In the genomic region with DNA sequence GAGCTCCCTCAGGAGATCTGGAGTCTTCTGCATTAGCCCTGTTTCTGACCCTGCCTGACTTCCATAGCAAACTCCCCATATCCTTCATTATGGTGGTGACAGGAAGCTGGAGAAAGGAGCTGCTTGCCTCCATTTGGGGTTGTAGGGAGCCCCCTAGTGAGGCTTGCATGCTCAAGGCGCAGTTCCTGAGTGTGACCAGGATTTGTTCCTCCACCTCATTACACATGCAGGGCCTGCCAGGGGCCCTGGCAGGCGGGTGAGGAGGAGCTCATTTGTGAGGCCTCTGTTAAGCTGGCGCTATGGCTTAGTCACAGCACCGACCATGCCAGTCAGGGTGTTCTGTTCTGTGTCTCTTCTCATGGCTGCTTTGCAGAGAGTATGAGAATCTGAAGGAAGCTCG, we compare ENCODE assay signal across 9 mouse cellular contexts. TPM values are rescaled to one million over a fixed set of nuclear protein-coding genes. Genes with fewer than 3 reads are reported as not detected.
A peak's percentile ranks its signal among the peaks of the same experiment; 100 is the strongest.
DNase-seq lines count a peak whose midpoint lies in the region; ATAC-seq and TF ChIP-seq lines count a peak whose summit lies in the region.
"Had no signal": no experiment of that assay in that cellular context is flagged by ENCODE, and none has a peak within 500 bp of the region (broad histone marks: within the 10 kb centered on the region; RNA-seq: fewer than 3 reads in every experiment).

No protein-coding gene starts in this region.

- no peak for ATAC-seq in hindbrain, embryonic 12.5 days (ENCODE audit: low FRiP score)
- no peak for ATAC-seq in limb, embryonic 11.5 days (ENCODE audit: insufficient number of reproducible peaks, low FRiP score, low TSS enrichment, low read depth)
- 0 out of 2 replicates have a peak, but pooled peaks have one; percentile 18 for ATAC-seq in stomach, postnatal 0 days (ENCODE audit: low FRiP score, low TSS enrichment)

- H3K4me3 ChIP-seq in hindbrain, embryonic 12.5 days, result no peak overlapping the region
- no peak overlapping the region for H3K4me3 ChIP-seq in limb, embryonic 11.5 days (ENCODE audit: low read depth, low read length)
- no peak overlapping the region for H3K4me3 ChIP-seq in stomach, postnatal 0 days (ENCODE audit: low read depth, low read length)
- H3K4me3 ChIP-seq in thymus, adult 2 months (ENCODE audit: control insufficient read depth, insufficient read depth, low read length), result no peak overlapping the region

- H3K27me3 ChIP-seq in hindbrain, embryonic 12.5 days, result no peaks in the 10 kb centered on the region
- no peaks in the 10 kb centered on the region for H3K27me3 ChIP-seq in limb, embryonic 11.5 days (ENCODE audit: control insufficient read depth, insufficient read depth, low read length)
- no peaks in the 10 kb centered on the region for H3K27me3 ChIP-seq in stomach, postnatal 0 days (ENCODE audit: control insufficient read depth, insufficient read depth, low read length)
- H3K27me3 ChIP-seq in thymus, adult 2 months (ENCODE audit: control insufficient read depth, insufficient read depth, low read length), result no peaks in the 10 kb centered on the region

- 54% methylated on average over 5 of the region's 5 CpGs for WGBS in hindbrain, embryonic 12.5 days
- 64% methylated on average over 5 of the region's 5 CpGs for WGBS in limb, embryonic 11.5 days
- WGBS in stomach, postnatal 0 days, result 50% methylated on average over 5 of the region's 5 CpGs
- WGBS in thymus, adult 2 months, result 81% methylated on average over 5 of the region's 5 CpGs

- H3K4me2 ChIP-seq in hindbrain, embryonic 12.5 days (replicated peaks), result no peak overlapping the region
- H3K4me2 ChIP-seq in limb, embryonic 11.5 days (ENCODE audit: low read depth, severe bottlenecking), result no peak overlapping the region
- no peak overlapping the region for H3K4me2 ChIP-seq in stomach, postnatal 0 days (replicated peaks; ENCODE audit: low read depth)

- H3K27ac ChIP-seq in hindbrain, embryonic 12.5 days, result peak overlapping the region; percentile 8; the same call in 1 of the 2 replicates
- H3K27ac ChIP-seq in limb, embryonic 11.5 days (replicated peaks; ENCODE audit: low read depth, low read length), result no peak overlapping the region
- no peak overlapping the region for H3K27ac ChIP-seq in stomach, postnatal 0 days (replicated peaks)
- no peak overlapping the region for H3K27ac ChIP-seq in thymus, adult 2 months (ENCODE audit: control insufficient read depth, insufficient read depth, low read length)

- no peak for TF ChIP-seq POLR2A in thymus, adult 2 months (IDR thresholded peaks at IDR 0.05; ENCODE audit: control insufficient read depth, extremely low read depth, insufficient read depth, low read length, poor library complexity)

- peaks cover 12% of the 10 kb centered on the region for H3K4me1 ChIP-seq in hindbrain, embryonic 12.5 days
- H3K4me1 ChIP-seq in limb, embryonic 11.5 days (ENCODE audit: control insufficient read depth, insufficient read depth, low read length), result no peaks in the 10 kb centered on the region
- no peaks in the 10 kb centered on the region for H3K4me1 ChIP-seq in stomach, postnatal 0 days (replicated peaks; ENCODE audit: control insufficient read depth, insufficient read depth)
- no peaks in the 10 kb centered on the region for H3K4me1 ChIP-seq in thymus, adult 2 months (replicated peaks; ENCODE audit: control insufficient read depth, insufficient read depth, low read length)

- peak; percentile 58 for DNase-seq in kidney, postnatal 10 days
- DNase-seq in kidney, adult 9 months, result no peak
- DNase-seq in ZHBTc4 (ENCODE audit: low read depth, low spot score), result peak; percentile 67
- peak; percentile 46 for DNase-seq in limb, embryonic 11.5 days (ENCODE audit: low spot score)
- DNase-seq in stomach, postnatal 0 days (ENCODE audit: low spot score), result peak; percentile 51
- DNase-seq in gastrocnemius, postnatal 4 days (ENCODE audit: low spot score in 2 of 2), result no peak
- no peak for DNase-seq in thymus, adult 2 months

- TF ChIP-seq EP300 in stomach, postnatal 0 days (optimal IDR thresholded peaks at IDR 0.05), result no peak

- H3K9me3 ChIP-seq in hindbrain, embryonic 12.5 days (replicated peaks), result no peaks in the 10 kb centered on the region
- no peaks in the 10 kb centered on the region for H3K9me3 ChIP-seq in limb, embryonic 11.5 days (ENCODE audit: control insufficient read depth, low read length)
- H3K9me3 ChIP-seq in stomach, postnatal 0 days (ENCODE audit: control insufficient read depth, low read length), result no peaks in the 10 kb centered on the region

- peak; percentile 75 for TF ChIP-seq CTCF in stomach, postnatal 0 days (IDR thresholded peaks at IDR 0.05; ENCODE audit: low read depth)
- TF ChIP-seq CTCF in thymus, adult 2 months (IDR thresholded peaks at IDR 0.05; ENCODE audit: borderline replicate concordance, control insufficient read depth, extremely low read depth, insufficient read depth, low read length, poor library complexity), result no peak

- H3K36me3 ChIP-seq in hindbrain, embryonic 12.5 days, result peaks cover 34% of the 10 kb centered on the region; the same call in 1 of the 2 replicates
- H3K36me3 ChIP-seq in limb, embryonic 11.5 days (ENCODE audit: control insufficient read depth, insufficient read depth, low read length), result peaks cover 8% of the 10 kb centered on the region
- H3K36me3 ChIP-seq in stomach, postnatal 0 days (ENCODE audit: control insufficient read depth, insufficient read depth, low read length), result no peaks in the 10 kb centered on the region
- H3K36me3 ChIP-seq in thymus, adult 2 months (ENCODE audit: control insufficient read depth, insufficient read depth, low read length), result peaks cover 9% of the 10 kb centered on the region; the same call in 1 of the 2 replicates

- no peak overlapping the region for H3K9ac ChIP-seq in hindbrain, embryonic 12.5 days
- H3K9ac ChIP-seq in limb, embryonic 11.5 days (ENCODE audit: low read length), result no peak overlapping the region
- no peak overlapping the region for H3K9ac ChIP-seq in stomach, postnatal 0 days (ENCODE audit: low read length)

RNA-seq across cellular contexts. Expression of a gene that starts 11.9 kb away (rescaled TPM):
- polyA plus RNA-seq in hindbrain, embryonic 12.5 days (2016; fragmentation: Nextera tagmentation; extraction: Ambion mirVana), result 15.8 and 17.4 TPM in 2 replicates
- polyA plus RNA-seq in limb, embryonic 11.5 days (2014; fragmentation: Nextera tagmentation; extraction: Ambion mirVana), result 40.4 and 41.4 TPM in 2 replicates
- 4.8 and 5.7 TPM in 2 replicates for polyA plus RNA-seq in stomach, postnatal 0 days (2015; fragmentation: Nextera tagmentation; extraction: Ambion mirVana)
- total RNA-seq in gastrocnemius, postnatal 4 days (2021), result 1 to 10 TPM; 6.7 to 7.2 TPM
- 9.2 and 15.7 TPM in 2 replicates for polyA plus RNA-seq in thymus, adult 2 months (2012; rRNA removed)

RNA-seq across cellular contexts. Expression of a gene that starts 13.4 kb away (rescaled TPM):
- 11.5 and 12.7 TPM in 2 replicates for polyA plus RNA-seq in hindbrain, embryonic 12.5 days (2016; fragmentation: Nextera tagmentation; extraction: Ambion mirVana)
- polyA plus RNA-seq in limb, embryonic 11.5 days (2014; fragmentation: Nextera tagmentation; extraction: Ambion mirVana), result 20.1 and 23.4 TPM in 2 replicates
- 24.7 and 28.9 TPM in 2 replicates for polyA plus RNA-seq in stomach, postnatal 0 days (2015; fragmentation: Nextera tagmentation; extraction: Ambion mirVana)
- total RNA-seq in gastrocnemius, postnatal 4 days (2021), result 10 to 100 TPM in 1 of 2 experiments, 1 to 10 TPM in 1; 7.8 to 12.7 TPM
- 208 and 267 TPM in 2 replicates for polyA plus RNA-seq in thymus, adult 2 months (2012; rRNA removed)

RNA-seq across cellular contexts. Expression of a gene that starts 21.0 kb away (rescaled TPM):
- 3.2 and 3.3 TPM in 2 replicates for polyA plus RNA-seq in hindbrain, embryonic 12.5 days (2016; fragmentation: Nextera tagmentation; extraction: Ambion mirVana)
- polyA plus RNA-seq in limb, embryonic 11.5 days (2014; fragmentation: Nextera tagmentation; extraction: Ambion mirVana), result 7.3 and 7.9 TPM in 2 replicates
- polyA plus RNA-seq in stomach, postnatal 0 days (2015; fragmentation: Nextera tagmentation; extraction: Ambion mirVana), result 0.69 and 0.87 TPM in 2 replicates
- under 1 TPM; 0.76 to 0.91 TPM for total RNA-seq in gastrocnemius, postnatal 4 days (2021)
- polyA plus RNA-seq in thymus, adult 2 months (2012; rRNA removed), result 0.58 and 0.93 TPM in 2 replicates
- polyA plus RNA-seq: small intestine, adult 2 months had no signal

RNA-seq across cellular contexts. Expression of a gene that starts 23.8 kb away (rescaled TPM):
- polyA plus RNA-seq in hindbrain, embryonic 12.5 days (2016; fragmentation: Nextera tagmentation; extraction: Ambion mirVana), result 51.0 and 52.6 TPM in 2 replicates
- polyA plus RNA-seq in limb, embryonic 11.5 days (2014; fragmentation: Nextera tagmentation; extraction: Ambion mirVana), result 165 and 174 TPM in 2 replicates
- 25.9 and 27.6 TPM in 2 replicates for polyA plus RNA-seq in stomach, postnatal 0 days (2015; fragmentation: Nextera tagmentation; extraction: Ambion mirVana)
- total RNA-seq in gastrocnemius, postnatal 4 days (2021), result 10 to 100 TPM; 18.8 to 22.1 TPM
- 10.5 and 14.8 TPM in 2 replicates for polyA plus RNA-seq in thymus, adult 2 months (2012; rRNA removed)

RNA-seq across cellular contexts. Expression of a gene that starts 26.4 kb away (rescaled TPM):
- 7.3 and 7.9 TPM in 2 replicates for polyA plus RNA-seq in hindbrain, embryonic 12.5 days (2016; fragmentation: Nextera tagmentation; extraction: Ambion mirVana)
- polyA plus RNA-seq in limb, embryonic 11.5 days (2014; fragmentation: Nextera tagmentation; extraction: Ambion mirVana), result 4.4 and 4.6 TPM in 2 replicates
- polyA plus RNA-seq in stomach, postnatal 0 days (2015; fragmentation: Nextera tagmentation; extraction: Ambion mirVana), result 0.62 and 0.94 TPM in 2 replicates
- under 1 TPM; 0.41 to 0.52 TPM for total RNA-seq in gastrocnemius, postnatal 4 days (2021)
- polyA plus RNA-seq in thymus, adult 2 months (2012; rRNA removed), result 18.7 and 21.0 TPM in 2 replicates

Comparison
In these comparisons a context has a peak if more than half of its experiments do, and no peak if none do; other contexts are left out.
1. DNase-seq: peak in kidney, postnatal 10 days (single experiment), ZHBTc4 (single experiment), limb, embryonic 11.5 days (single experiment) and stomach, postnatal 0 days (single experiment); none in kidney, adult 9 months (single experiment), gastrocnemius, postnatal 4 days (0 of 2) and thymus, adult 2 months (single experiment).